Mouse (Mus musculus): Measurements from ENCODE around the gene Scube1.
A peak's percentile ranks its signal among the peaks of the same experiment; 100 is the strongest.

The Scube1 gene

GRCm38 (mm10) chr15:83724886-83725269, at the start of gene Scube1:
Gene Scube1, minus strand, starts transcription at chr15:83725021.
- DNase-seq: peak; percentile 26

GRCm38 (mm10) chr15:83772953-83773352, 48.1 kb upstream of the Scube1 start:
- DNase-seq: peak; percentile 10

GRCm38 (mm10) chr15:83772460-83772859, 47.6 kb upstream of the Scube1 start:
- DNase-seq: no peak

- peak; percentile 39 for DNase-seq
Measured at GRCm38 (mm10) chr15:83771346-83772053, 46.7 kb upstream of the Scube1 start.

GRCm38 (mm10) chr15:83765388-83766029, 40.7 kb upstream of the Scube1 start:
- DNase-seq: no peak

GRCm38 (mm10) chr15:83761512-83761911, 36.7 kb upstream of the Scube1 start:
- no peak for DNase-seq

- peak; percentile 27 for DNase-seq
Measured at GRCm38 (mm10) chr15:83760683-83761082, 35.9 kb upstream of the Scube1 start.

- no peak for DNase-seq
Measured at GRCm38 (mm10) chr15:83758958-83759357, 34.1 kb upstream of the Scube1 start.

- no peak for DNase-seq
Measured at GRCm38 (mm10) chr15:83756742-83757141, 31.9 kb upstream of the Scube1 start.

GRCm38 (mm10) chr15:83749436-83749835, 24.6 kb upstream of the Scube1 start:
- DNase-seq: no peak

- DNase-seq: no peak
Measured at GRCm38 (mm10) chr15:83748986-83749385, 24.2 kb upstream of the Scube1 start.

- no peak for DNase-seq
Measured at GRCm38 (mm10) chr15:83746311-83746710, 21.5 kb upstream of the Scube1 start.

GRCm38 (mm10) chr15:83742018-83742417, 17.2 kb upstream of the Scube1 start:
- no peak for DNase-seq

- DNase-seq: no peak
Measured at GRCm38 (mm10) chr15:83740676-83741422, 16.0 kb upstream of the Scube1 start.

- peak; percentile 26 for DNase-seq
Measured at GRCm38 (mm10) chr15:83727626-83728025, 2.8 kb upstream of the Scube1 start.

GRCm38 (mm10) chr15:83726741-83727140, 1.9 kb upstream of the Scube1 start:
- DNase-seq: no peak

- DNase-seq: no peak
Measured at GRCm38 (mm10) chr15:83725556-83726200, 857 bp upstream of the Scube1 start.

- DNase-seq: no peak
Measured at GRCm38 (mm10) chr15:83724160-83724885, 498 bp downstream of the Scube1 start.

- DNase-seq: no peak
Measured at GRCm38 (mm10) chr15:83715582-83716228, 9.1 kb downstream of the Scube1 start.

- DNase-seq: no peak
Measured at GRCm38 (mm10) chr15:83712798-83713197, 12.0 kb downstream of the Scube1 start.

GRCm38 (mm10) chr15:83712361-83712760, 12.5 kb downstream of the Scube1 start:
- no peak for DNase-seq
